Mouse (Mus musculus): ENCODE results near the gene Fgf3. TPM values are rescaled to one million over a fixed set of nuclear protein-coding genes. Genes with fewer than 3 reads are reported as not detected.

Fgf3 gene
- polyA plus RNA-seq, 1 experiment from 2014 or later, result 0.47 TPM

DNA sequence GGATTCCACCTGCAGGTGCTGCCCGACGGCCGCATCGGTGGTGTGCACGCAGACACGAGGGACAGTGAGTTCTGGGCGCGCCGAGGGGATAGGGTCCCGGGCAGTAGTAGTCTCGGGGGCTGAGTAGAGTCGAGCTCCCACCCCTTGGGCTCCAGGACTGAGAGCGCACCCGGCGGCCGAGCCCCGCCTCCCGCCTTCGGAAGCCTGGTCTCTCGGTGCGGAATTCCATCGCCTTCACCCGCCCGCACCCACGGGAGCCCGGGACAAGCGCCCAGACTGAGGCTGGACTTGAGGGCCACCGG lies 23.8 kb downstream of the Fgf3 start:
- Histone ChIP-seq H3K36me3 (ENCODE audit: control insufficient read depth, insufficient read depth, low read length) (no peaks in the 10 kb centered on the region), H3K9ac (ENCODE audit: low read length) (no peak overlapping the region), H3K27me3 (ENCODE audit: control insufficient read depth, insufficient read depth, low read length) (peaks cover 11% of the 10 kb centered on the region; the same call in 1 of the 2 replicates), H3K4me3 (ENCODE audit: low read depth, low read length) (peak overlapping the region; percentile 17; the same call in 1 of the 2 replicates), H3K27ac (replicated peaks) (no peak overlapping the region), H3K9me3 (ENCODE audit: control insufficient read depth, low read length) (no peaks in the 10 kb centered on the region), H3K4me2 (replicated peaks; ENCODE audit: low read depth) (no peak overlapping the region), H3K4me1 (replicated peaks; ENCODE audit: control insufficient read depth, insufficient read depth) (no peaks in the 10 kb centered on the region)
- WGBS, result under 1% methylated on average over 28 of the region's 28 CpGs
- no peak for ATAC-seq (ENCODE audit: low FRiP score, low TSS enrichment)
- DNase-seq (ENCODE audit: low spot score), result peak; percentile 25
- TF ChIP-seq CTCF (IDR thresholded peaks at IDR 0.05; ENCODE audit: low read depth) (no peak), EP300 (optimal IDR thresholded peaks at IDR 0.05) (no peak)

- TF ChIP-seq EP300 (optimal IDR thresholded peaks at IDR 0.05), result no peak
- TF ChIP-seq CTCF (IDR thresholded peaks at IDR 0.05; ENCODE audit: low read depth), result no peak
- H3K36me3 ChIP-seq (ENCODE audit: control insufficient read depth, insufficient read depth, low read length), result no peaks in the 10 kb centered on the region
- H3K9ac ChIP-seq (ENCODE audit: low read length), result no peak overlapping the region
- no peak overlapping the region for H3K4me3 ChIP-seq (ENCODE audit: low read depth, low read length)
- H3K4me2 ChIP-seq (replicated peaks; ENCODE audit: low read depth), result no peak overlapping the region
- no peak for ATAC-seq (ENCODE audit: low FRiP score, low TSS enrichment)
- H3K4me1 ChIP-seq (replicated peaks; ENCODE audit: control insufficient read depth, insufficient read depth), result no peaks in the 10 kb centered on the region
- DNase-seq (ENCODE audit: low spot score), result no peak
- peaks cover 11% of the 10 kb centered on the region; the same call in 1 of the 2 replicates for H3K27me3 ChIP-seq (ENCODE audit: control insufficient read depth, insufficient read depth, low read length)
- 2% methylated on average over 15 of the region's 15 CpGs for WGBS
- H3K9me3 ChIP-seq (ENCODE audit: control insufficient read depth, low read length), result no peaks in the 10 kb centered on the region
- no peak overlapping the region for H3K27ac ChIP-seq (replicated peaks)
Measured at GRCm38 (mm10) chr7:144862126-144862525, 24.2 kb downstream of the Fgf3 start.

GRCm38 (mm10) chr7:144862712-144863111 lies 24.8 kb downstream of the Fgf3 start:
- Histone ChIP-seq H3K9me3 (ENCODE audit: control insufficient read depth, low read length) (no peaks in the 10 kb centered on the region), H3K4me1 (replicated peaks; ENCODE audit: control insufficient read depth, insufficient read depth) (no peaks in the 10 kb centered on the region), H3K27me3 (ENCODE audit: control insufficient read depth, insufficient read depth, low read length) (peaks cover 11% of the 10 kb centered on the region; the same call in 1 of the 2 replicates), H3K36me3 (ENCODE audit: control insufficient read depth, insufficient read depth, low read length) (no peaks in the 10 kb centered on the region), H3K4me2 (replicated peaks; ENCODE audit: low read depth) (no peak overlapping the region), H3K4me3 (ENCODE audit: low read depth, low read length) (no peak overlapping the region), H3K27ac (replicated peaks) (no peak overlapping the region), H3K9ac (ENCODE audit: low read length) (no peak overlapping the region)
- TF ChIP-seq CTCF (IDR thresholded peaks at IDR 0.05; ENCODE audit: low read depth) (no peak), EP300 (optimal IDR thresholded peaks at IDR 0.05) (no peak)
- ATAC-seq (ENCODE audit: low FRiP score, low TSS enrichment), result no peak
- 6% methylated on average over 18 of the region's 18 CpGs for WGBS
- DNase-seq (ENCODE audit: low spot score), result no peak

- no peaks in the 10 kb centered on the region for H3K4me1 ChIP-seq (replicated peaks; ENCODE audit: control insufficient read depth, insufficient read depth)
- H3K4me2 ChIP-seq (replicated peaks; ENCODE audit: low read depth), result no peak overlapping the region
- no peak overlapping the region for H3K4me3 ChIP-seq (ENCODE audit: low read depth, low read length)
- 7% methylated on average over 11 of the region's 11 CpGs for WGBS
- no peak for ATAC-seq (ENCODE audit: low FRiP score, low TSS enrichment)
- H3K27me3 ChIP-seq (ENCODE audit: control insufficient read depth, insufficient read depth, low read length), result peaks cover 11% of the 10 kb centered on the region; the same call in 1 of the 2 replicates
- no peak overlapping the region for H3K9ac ChIP-seq (ENCODE audit: low read length)
- no peaks in the 10 kb centered on the region for H3K9me3 ChIP-seq (ENCODE audit: control insufficient read depth, low read length)
- no peak for TF ChIP-seq CTCF (IDR thresholded peaks at IDR 0.05; ENCODE audit: low read depth)
- TF ChIP-seq EP300 (optimal IDR thresholded peaks at IDR 0.05), result no peak
- H3K27ac ChIP-seq (replicated peaks), result no peak overlapping the region
- DNase-seq (ENCODE audit: low spot score), result no peak
- no peaks in the 10 kb centered on the region for H3K36me3 ChIP-seq (ENCODE audit: control insufficient read depth, insufficient read depth, low read length)
Measured at GRCm38 (mm10) chr7:144863196-144863595, 25.3 kb downstream of the Fgf3 start.

- WGBS, result 50% methylated on average over 3 of the region's 3 CpGs
- no peak for ATAC-seq (ENCODE audit: low FRiP score, low TSS enrichment)
- Histone ChIP-seq H3K9ac (ENCODE audit: low read length) (no peak overlapping the region), H3K27ac (replicated peaks) (no peak overlapping the region), H3K9me3 (ENCODE audit: control insufficient read depth, low read length) (no peaks in the 10 kb centered on the region), H3K4me2 (replicated peaks; ENCODE audit: low read depth) (no peak overlapping the region), H3K36me3 (ENCODE audit: control insufficient read depth, insufficient read depth, low read length) (no peaks in the 10 kb centered on the region), H3K4me3 (ENCODE audit: low read depth, low read length) (no peak overlapping the region), H3K27me3 (ENCODE audit: control insufficient read depth, insufficient read depth, low read length) (peaks cover 11% of the 10 kb centered on the region; the same call in 1 of the 2 replicates), H3K4me1 (replicated peaks; ENCODE audit: control insufficient read depth, insufficient read depth) (no peaks in the 10 kb centered on the region)
- DNase-seq (ENCODE audit: low spot score), result no peak
- TF ChIP-seq EP300 (optimal IDR thresholded peaks at IDR 0.05) (no peak), CTCF (IDR thresholded peaks at IDR 0.05; ENCODE audit: low read depth) (no peak)
Measured at GRCm38 (mm10) chr7:144864160-144864670, 26.3 kb downstream of the Fgf3 start.

- TF ChIP-seq CTCF (IDR thresholded peaks at IDR 0.05; ENCODE audit: low read depth), result no peak
- TF ChIP-seq EP300 (optimal IDR thresholded peaks at IDR 0.05), result no peak
- Histone ChIP-seq H3K36me3 (ENCODE audit: control insufficient read depth, insufficient read depth, low read length) (no peaks in the 10 kb centered on the region), H3K4me1 (replicated peaks; ENCODE audit: control insufficient read depth, insufficient read depth) (no peaks in the 10 kb centered on the region), H3K4me3 (ENCODE audit: low read depth, low read length) (no peak overlapping the region), H3K27ac (replicated peaks) (no peak overlapping the region), H3K4me2 (replicated peaks; ENCODE audit: low read depth) (no peak overlapping the region), H3K9me3 (ENCODE audit: control insufficient read depth, low read length) (no peaks in the 10 kb centered on the region), H3K9ac (ENCODE audit: low read length) (no peak overlapping the region), H3K27me3 (ENCODE audit: control insufficient read depth, insufficient read depth, low read length) (0 out of 2 replicates have a peak, but pooled peaks cover under 1% of the 10 kb centered on the region)
- DNase-seq (ENCODE audit: low spot score), result no peak
- 60% methylated on average over 4 of the region's 4 CpGs for WGBS
- ATAC-seq (ENCODE audit: low FRiP score, low TSS enrichment), result no peak
Measured at GRCm38 (mm10) chr7:144867161-144867560, 29.3 kb downstream of the Fgf3 start.

All from stomach, postnatal 0 days (tissue).